Mouse (Mus musculus): ENCODE results near the gene Zic2.

Zic2 gene

DNA sequence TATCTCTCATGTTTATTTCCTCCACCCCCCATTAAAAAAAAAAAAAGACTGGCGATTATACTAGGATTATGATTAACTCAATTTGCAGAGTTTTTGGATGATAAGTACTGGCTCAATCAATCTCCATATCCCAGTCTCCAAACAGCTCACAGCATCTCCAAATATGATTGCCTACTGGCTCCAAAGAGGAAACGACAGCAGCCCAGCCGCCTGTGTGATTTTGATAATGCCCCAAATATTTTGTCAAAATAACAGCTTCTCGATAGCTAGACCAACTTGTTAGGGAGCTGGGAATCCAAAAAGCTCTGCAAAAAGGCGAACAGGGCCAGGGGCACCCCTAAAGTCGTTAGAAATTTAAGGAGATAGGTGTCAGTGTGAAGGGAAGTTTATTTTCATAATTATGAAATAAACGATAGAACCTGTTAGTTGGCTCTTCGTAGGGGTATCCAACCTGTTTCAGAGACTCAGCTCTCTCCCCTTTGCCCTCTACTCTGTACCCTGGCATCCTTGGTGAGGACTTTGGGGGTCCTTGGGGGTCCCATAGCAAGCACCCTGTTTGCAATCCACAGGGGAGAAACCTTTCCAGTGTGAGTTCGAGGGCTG is 2.8 kb downstream of the Zic2 start:
- no peak for DNase-seq

- no peak for DNase-seq
Measured at GRCm38 (mm10) chr14:122478574-122479011, 3.4 kb downstream of the Zic2 start.

- DNase-seq, result no peak
Measured at GRCm38 (mm10) chr14:122479461-122480109, 4.3 kb downstream of the Zic2 start.

DNA sequence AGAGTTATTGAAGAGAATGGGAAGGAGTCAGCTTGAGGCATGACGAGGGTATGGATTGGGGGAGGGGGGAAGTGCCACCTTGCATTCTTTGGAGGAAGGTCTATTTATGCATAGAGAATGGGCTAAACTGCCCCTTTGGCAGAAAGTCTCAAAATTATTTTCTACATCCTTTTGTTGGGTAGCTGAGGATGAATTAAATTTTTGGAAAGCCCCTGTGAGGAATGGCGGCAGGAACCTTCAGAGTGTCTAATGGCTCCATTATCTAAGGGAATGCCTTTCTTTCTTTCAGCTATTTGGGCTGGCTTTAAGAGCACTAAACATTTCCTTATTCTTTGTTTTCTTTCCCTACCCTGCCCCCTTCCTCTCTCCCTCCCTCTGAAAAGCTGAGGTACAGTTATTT is 5.1 kb downstream of the Zic2 start:
- no peak for DNase-seq

DNA sequence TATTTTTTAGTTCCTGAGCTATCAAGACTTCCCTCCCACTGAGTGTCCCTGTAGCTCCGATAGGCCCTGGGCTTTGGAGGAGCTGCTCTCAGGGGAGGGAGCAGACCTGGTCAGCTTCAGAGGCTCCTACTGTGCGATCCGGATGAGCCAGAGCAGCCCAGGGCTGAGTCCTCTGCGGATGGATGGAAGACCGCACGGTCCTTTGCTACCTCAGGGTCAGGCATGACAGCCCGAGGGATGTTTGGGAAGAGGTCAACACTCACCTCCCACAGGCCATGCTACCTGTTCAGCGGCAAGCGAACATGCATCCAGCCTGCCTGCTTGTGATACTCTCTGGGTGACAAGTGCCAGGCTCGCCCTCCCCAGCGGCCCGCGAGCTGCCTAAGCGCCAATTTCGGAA is 5.9 kb downstream of the Zic2 start:
- DNase-seq, result no peak

DNA sequence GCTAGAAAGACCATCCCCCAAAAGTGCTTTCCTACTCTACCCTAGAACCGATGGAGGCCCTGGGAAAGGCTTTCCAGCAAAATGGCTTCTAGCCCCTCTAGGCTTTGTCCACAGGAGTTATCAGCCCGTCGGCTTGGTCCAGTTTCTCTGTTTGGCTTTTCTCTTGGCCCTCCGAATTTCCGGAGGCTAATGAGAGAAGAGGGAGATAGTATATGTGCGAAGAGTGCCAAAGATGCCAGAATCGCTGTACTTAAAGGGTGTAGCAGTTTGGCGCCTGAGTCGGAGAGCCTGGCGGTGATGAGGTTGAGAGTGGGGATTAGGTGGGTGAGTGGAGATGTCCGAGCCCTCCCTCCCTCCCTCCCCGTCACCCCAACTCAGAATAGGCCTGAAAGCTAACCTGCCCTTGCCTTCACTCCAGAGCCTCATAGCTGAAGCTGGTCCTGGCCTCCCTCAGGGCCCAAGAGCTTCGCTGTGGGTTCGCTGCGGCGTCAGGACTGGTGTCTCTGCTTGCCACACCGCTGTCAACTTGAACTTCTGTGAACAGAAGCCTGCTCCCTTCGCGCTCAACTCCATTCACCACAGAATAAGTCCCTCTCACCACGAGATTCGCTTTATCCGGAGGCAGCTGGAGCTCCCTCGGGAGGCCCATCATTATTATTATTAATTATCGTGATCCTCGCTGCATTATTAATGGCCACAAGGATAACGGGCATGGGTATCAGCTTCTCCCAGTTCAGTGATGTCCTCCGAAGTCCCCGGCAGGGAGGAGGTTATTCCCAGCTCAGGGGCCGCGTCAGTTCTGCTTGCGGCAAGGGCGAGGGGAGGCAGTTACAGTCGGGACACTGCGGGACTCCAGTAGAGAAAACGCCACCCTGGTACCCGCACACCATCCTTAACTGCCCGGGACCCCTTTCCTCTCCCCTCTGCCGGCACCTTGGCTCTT is 7.1 kb downstream of the Zic2 start:
- DNase-seq, result no peak

- DNase-seq, result no peak
Measured at GRCm38 (mm10) chr14:122483024-122483385, 7.8 kb downstream of the Zic2 start.

GRCm38 (mm10) chr14:122483556-122484421 is 8.6 kb downstream of the Zic2 start:
- DNase-seq, result no peak

DNA sequence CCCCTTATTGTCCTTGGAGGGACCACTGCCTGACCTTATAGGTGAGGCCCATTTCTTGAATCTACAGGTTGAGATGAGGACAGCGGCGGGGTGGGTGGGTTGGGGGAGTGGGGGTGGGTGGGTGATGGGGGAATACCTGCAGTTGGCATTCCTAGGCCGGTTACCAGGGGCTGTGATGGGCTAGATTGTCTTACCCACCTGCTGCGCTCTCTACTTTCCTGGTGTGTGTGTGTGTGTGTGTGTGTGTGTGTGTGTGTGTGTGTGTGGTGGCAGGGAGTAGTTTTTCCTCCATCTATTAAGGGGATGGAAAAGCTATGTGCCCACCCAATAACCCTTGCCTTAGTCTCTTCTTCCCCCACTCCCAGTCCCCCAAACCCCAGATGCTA is 9.2 kb downstream of the Zic2 start:
- no peak for DNase-seq

DNA sequence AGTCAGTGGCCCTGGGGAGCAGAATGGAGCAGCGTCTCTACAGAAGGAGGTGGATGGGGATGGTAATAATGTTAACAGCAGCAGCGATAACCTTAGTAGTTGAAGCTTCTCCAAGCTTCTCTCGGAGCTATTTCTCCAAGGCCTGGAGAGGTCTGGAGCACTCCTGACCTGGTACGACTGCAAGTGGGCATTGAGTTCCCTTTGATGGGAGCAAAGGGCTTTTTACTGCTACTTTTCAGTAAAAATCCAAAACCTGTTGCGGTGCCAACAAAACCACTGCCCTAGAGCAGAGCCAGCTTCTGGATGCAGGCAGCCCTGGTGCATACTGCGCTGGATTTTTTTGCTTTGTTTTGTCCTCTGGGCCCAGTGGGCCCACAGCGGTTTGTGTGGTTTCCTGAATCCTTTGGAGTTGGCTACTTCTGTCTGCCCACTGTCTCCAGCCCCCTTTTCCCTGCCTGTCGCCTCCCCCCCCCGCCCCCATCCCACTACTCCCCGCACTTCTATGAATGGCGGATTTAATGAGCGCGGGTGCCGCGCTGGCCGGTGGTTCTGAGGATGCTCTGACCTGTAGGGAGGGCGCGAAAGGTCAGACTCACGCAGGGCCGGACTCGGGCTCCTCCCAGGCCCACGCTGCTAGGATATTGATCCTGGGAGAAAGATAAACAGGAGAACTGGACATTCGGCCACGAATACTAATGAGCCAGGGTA is 9.8 kb downstream of the Zic2 start:
- no peak for DNase-seq

GRCm38 (mm10) chr14:122485635-122486181 is 10.5 kb downstream of the Zic2 start:
- DNase-seq, result no peak

GRCm38 (mm10) chr14:122486611-122487010 is 11.4 kb downstream of the Zic2 start:
- no peak for DNase-seq

DNA sequence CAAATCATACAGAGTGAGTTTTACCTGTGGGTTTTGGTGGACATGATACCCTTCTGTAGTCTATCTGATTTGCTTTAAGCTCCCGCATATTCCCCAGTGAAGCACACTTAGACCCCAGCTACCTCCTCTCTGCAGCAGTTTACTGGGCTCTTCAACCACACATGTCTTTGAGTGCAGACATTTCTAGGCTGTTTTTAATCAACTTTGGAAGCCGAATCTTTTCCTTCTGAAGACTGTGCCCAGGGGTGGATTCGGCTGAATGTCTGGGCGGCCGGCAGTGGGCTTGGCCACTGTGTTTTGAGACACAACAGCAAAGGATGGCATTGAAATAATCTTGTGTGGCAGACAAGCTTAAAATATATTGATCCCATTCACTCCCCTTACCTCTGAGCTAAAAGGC is 12.1 kb downstream of the Zic2 start:
- DNase-seq, result no peak

GRCm38 (mm10) chr14:122489041-122489440 is 13.8 kb downstream of the Zic2 start:
- no peak for DNase-seq

- no peak for DNase-seq
Measured at GRCm38 (mm10) chr14:122489686-122490414, 14.6 kb downstream of the Zic2 start.

DNA sequence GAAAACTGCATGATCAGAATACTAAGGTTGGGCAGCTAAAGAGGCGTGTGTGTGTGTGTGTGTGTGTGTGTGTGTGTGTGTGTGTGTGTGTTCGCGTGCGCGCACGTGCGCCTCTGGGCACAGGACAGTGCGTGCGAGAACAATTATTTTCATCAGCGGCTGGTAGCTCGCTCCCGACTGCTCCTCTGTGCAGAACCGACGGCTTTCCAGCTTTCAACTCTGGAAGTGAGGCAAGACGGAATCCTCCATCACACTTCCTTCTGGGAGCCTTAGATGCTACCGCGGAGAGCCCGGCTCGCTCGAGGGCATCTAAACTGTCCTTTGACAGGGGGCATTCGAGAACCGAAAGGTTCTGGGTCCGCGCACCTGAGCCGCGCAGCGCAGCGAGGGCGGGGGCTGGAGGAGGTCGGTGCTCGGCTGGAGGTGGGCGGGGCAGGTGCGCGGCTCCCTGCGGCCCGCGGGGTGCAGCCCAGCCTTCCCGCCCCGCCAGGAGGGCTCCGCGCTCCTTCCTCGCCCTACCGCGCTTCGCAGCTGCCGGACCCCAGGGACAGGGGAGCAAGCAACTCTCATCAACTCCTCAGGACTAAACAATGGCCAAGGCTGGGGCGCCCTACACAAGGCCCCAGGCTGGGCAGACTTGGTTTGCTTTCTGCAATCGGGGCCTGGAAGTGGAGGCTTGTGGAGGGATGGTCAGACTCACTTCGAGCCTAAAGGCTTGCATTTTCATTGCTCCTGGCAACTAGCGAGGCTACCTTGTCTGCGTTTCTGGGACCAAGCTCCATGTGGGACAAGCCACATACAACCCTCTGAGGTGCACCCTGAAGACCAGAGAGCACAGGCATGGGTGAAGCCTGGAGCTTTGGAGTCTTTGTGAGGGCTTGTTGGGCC is 15.4 kb downstream of the Zic2 start, which contains the start of gene Gm10837:
Gm10837 (plus strand) TSS at position 146 of the 888 bp plus-strand sequence.
- DNase-seq, result no peak

GRCm38 (mm10) chr14:122491521-122491920 is 16.3 kb downstream of the Zic2 start:
- no peak for DNase-seq

- DNase-seq, result no peak
Measured at GRCm38 (mm10) chr14:122492015-122492414, 16.8 kb downstream of the Zic2 start.

DNA sequence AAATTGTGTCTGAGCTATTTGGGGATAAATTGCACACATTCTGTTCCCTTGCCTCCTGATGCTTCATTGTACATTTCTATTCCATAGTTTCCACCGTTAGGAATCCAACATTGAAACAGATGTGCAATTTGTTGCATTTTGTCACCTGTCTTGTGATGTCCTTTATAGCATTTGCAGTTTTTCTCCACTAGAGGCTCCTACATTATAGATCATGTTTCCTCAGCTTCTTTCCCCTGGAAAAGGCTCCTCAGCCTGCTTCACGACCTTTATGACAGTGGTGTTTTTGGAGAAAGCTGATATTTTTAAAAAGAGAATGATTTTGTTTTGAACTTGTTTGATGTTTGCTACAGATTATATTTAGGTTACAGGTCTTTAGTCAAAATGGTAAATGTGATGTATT is 33.8 kb downstream of the Zic2 start:
- no peak for DNase-seq

- no peak for DNase-seq
Measured at GRCm38 (mm10) chr14:122511519-122511918, 36.3 kb downstream of the Zic2 start.

Data from thymus, postnatal 14 days (tissue).